Mouse (Mus musculus) 416B (cell line): ENCODE measurements around the gene Fancf.

ENCODE experiments used
- DNase-seq: peaks from one replicate; pipeline ENCODE4 v3.0.0; 2011; ENCODE audit warnings: low read depth

The Fancf gene

GRCm38 (mm10) chr7:51862097-51862492 lies at the start of gene Fancf:
TSS of gene Fancf (minus strand) at chr7:51862267.
- peak; percentile 94 for DNase-seq

- DNase-seq = no peak
Measured at GRCm38 (mm10) chr7:51899066-51899465, 37.0 kb upstream of the Fancf start.

GRCm38 (mm10) chr7:51894939-51895338 lies 32.9 kb upstream of the Fancf start:
- no peak for DNase-seq

GRCm38 (mm10) chr7:51894133-51894801 lies 32.2 kb upstream of the Fancf start:
- no peak for DNase-seq

- DNase-seq = no peak
Measured at GRCm38 (mm10) chr7:51893008-51893407, 30.9 kb upstream of the Fancf start.

GRCm38 (mm10) chr7:51892224-51892965 lies 30.3 kb upstream of the Fancf start:
- peak; percentile 93 for DNase-seq

- no peak for DNase-seq
Measured at GRCm38 (mm10) chr7:51889601-51890000, 27.5 kb upstream of the Fancf start.

GRCm38 (mm10) chr7:51887678-51888567 lies 25.9 kb upstream of the Fancf start:
- DNase-seq = peak; percentile 73

GRCm38 (mm10) chr7:51885345-51885744 lies 23.3 kb upstream of the Fancf start:
- DNase-seq = no peak

- no peak for DNase-seq
Measured at GRCm38 (mm10) chr7:51880121-51880520, 18.1 kb upstream of the Fancf start.

GRCm38 (mm10) chr7:51879136-51879723 lies 17.2 kb upstream of the Fancf start:
- DNase-seq = no peak

- no peak for DNase-seq
Measured at GRCm38 (mm10) chr7:51878730-51879129, 16.7 kb upstream of the Fancf start.

GRCm38 (mm10) chr7:51876316-51876715 lies 14.2 kb upstream of the Fancf start:
- no peak for DNase-seq

- DNase-seq = no peak
Measured at GRCm38 (mm10) chr7:51872597-51872996, 10.5 kb upstream of the Fancf start.

GRCm38 (mm10) chr7:51872041-51872440 lies 10.0 kb upstream of the Fancf start:
- no peak for DNase-seq

GRCm38 (mm10) chr7:51867983-51868382 lies 5.9 kb upstream of the Fancf start:
- no peak for DNase-seq

- peak; percentile 39 for DNase-seq
Measured at GRCm38 (mm10) chr7:51865336-51865735, 3.3 kb upstream of the Fancf start.

- peak; percentile 44 for DNase-seq
Measured at GRCm38 (mm10) chr7:51862842-51863241, 775 bp upstream of the Fancf start.

GRCm38 (mm10) chr7:51861250-51862096 lies 594 bp downstream of the Fancf start, which contains the start of gene Gas2:
TSS of gene Gas2 (plus strand) at chr7:51862015.
- DNase-seq = peak; percentile 68

GRCm38 (mm10) chr7:51851890-51852507 lies 10.1 kb downstream of the Fancf start:
- DNase-seq = no peak

- no peak for DNase-seq
Measured at GRCm38 (mm10) chr7:51850877-51851276, 11.2 kb downstream of the Fancf start.
